In the genomic region with DNA sequence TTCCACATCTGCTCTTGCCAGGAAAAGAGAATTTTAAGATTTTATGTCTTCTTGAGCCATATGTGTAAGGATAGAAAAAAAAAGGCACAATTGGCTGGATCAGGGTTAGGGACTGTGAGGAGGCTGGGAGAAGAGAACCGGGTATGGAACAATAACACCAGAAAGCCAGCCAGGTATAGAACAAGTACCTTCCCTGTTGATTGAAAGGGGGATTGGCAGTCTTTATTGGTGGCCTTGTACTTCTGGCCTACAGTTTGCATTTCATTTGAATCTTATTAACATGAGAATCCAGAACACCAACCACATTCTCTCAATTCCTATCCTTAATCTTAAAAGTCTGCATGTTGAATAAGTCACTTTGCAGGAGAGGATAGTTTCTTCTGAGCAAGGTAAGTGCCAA, we compare ENCODE assay signal across 26 mouse cellular contexts.
DNase-seq lines count a peak whose midpoint lies in the region; ATAC-seq and TF ChIP-seq lines count a peak whose summit lies in the region.
"Had no signal": no experiment of that assay in that cellular context is flagged by ENCODE, and none has a peak within 500 bp of the region (broad histone marks: within the 10 kb centered on the region; RNA-seq: fewer than 3 reads in every experiment).

No protein-coding gene starts in this region.

- no peak overlapping the region for H3K4me3 ChIP-seq in hindbrain, embryonic 16.5 days (ENCODE audit: low read length)
- no peak overlapping the region for H3K4me3 ChIP-seq in hindbrain, embryonic 10.5 days
- H3K4me3 ChIP-seq in forebrain, embryonic 13.5 days: no peak overlapping the region
- no peak overlapping the region for H3K4me3 ChIP-seq in midbrain, embryonic 14.5 days (replicated peaks; ENCODE audit: low read depth, low read length)
- H3K4me3 ChIP-seq in heart, adult 2 months: no peak overlapping the region
- H3K4me3 ChIP-seq in thymus, adult 2 months (ENCODE audit: control insufficient read depth, insufficient read depth, low read length): no peak overlapping the region
- H3K4me3 ChIP-seq: embryonic facial prominence, embryonic 15.5 days; heart, embryonic 15.5 days; kidney, embryonic 15.5 days; limb, embryonic 15.5 days had no signal

- no peaks in the 10 kb centered on the region for H3K36me3 ChIP-seq in hindbrain, embryonic 16.5 days (ENCODE audit: control insufficient read depth, insufficient read depth, low read length)
- H3K36me3 ChIP-seq in hindbrain, embryonic 10.5 days: no peaks in the 10 kb centered on the region
- no peaks in the 10 kb centered on the region for H3K36me3 ChIP-seq in forebrain, embryonic 13.5 days (ENCODE audit: poor library complexity, severe bottlenecking)
- H3K36me3 ChIP-seq in midbrain, embryonic 14.5 days (ENCODE audit: control insufficient read depth, insufficient read depth, low read length): no peaks in the 10 kb centered on the region
- H3K36me3 ChIP-seq in heart, adult 2 months (ENCODE audit: control insufficient read depth, insufficient read depth, low read length): no peaks in the 10 kb centered on the region
- H3K36me3 ChIP-seq in thymus, adult 2 months (ENCODE audit: control insufficient read depth, insufficient read depth, low read length): no peaks in the 10 kb centered on the region
- H3K36me3 ChIP-seq: embryonic facial prominence, embryonic 15.5 days; G1E; heart, embryonic 15.5 days; kidney, embryonic 15.5 days; limb, embryonic 15.5 days had no signal

- H3K9ac ChIP-seq in hindbrain, embryonic 16.5 days (ENCODE audit: low read depth, low read length): no peak overlapping the region
- no peak overlapping the region for H3K9ac ChIP-seq in forebrain, embryonic 13.5 days
- no peak overlapping the region for H3K9ac ChIP-seq in midbrain, embryonic 14.5 days (replicated peaks; ENCODE audit: low read length)
- no peak overlapping the region for H3K9ac ChIP-seq in heart, adult 2 months (ENCODE audit: low read depth, low read length)
- H3K9ac ChIP-seq: embryonic facial prominence, embryonic 15.5 days; heart, embryonic 15.5 days; kidney, embryonic 15.5 days; limb, embryonic 15.5 days; liver, embryonic 14.5 days; lung, embryonic 14.5 days had no signal

- no peak for TF ChIP-seq POLR2A in heart, adult 2 months (IDR thresholded peaks at IDR 0.05; ENCODE audit: insufficient read depth, low read depth, low read length)
- no peak for TF ChIP-seq POLR2A in thymus, adult 2 months (IDR thresholded peaks at IDR 0.05; ENCODE audit: control insufficient read depth, extremely low read depth, insufficient read depth, low read length, poor library complexity)

- H3K79me2 ChIP-seq in heart, adult 2 months (replicated peaks; ENCODE audit: control insufficient read depth, insufficient read depth, low read length): no peaks in the 10 kb centered on the region

- TF ChIP-seq CTCF in heart, adult 2 months (IDR thresholded peaks at IDR 0.05): no peak
- no peak for TF ChIP-seq CTCF in thymus, adult 2 months (IDR thresholded peaks at IDR 0.05; ENCODE audit: borderline replicate concordance, control insufficient read depth, extremely low read depth, insufficient read depth, low read length, poor library complexity)

- H3K4me1 ChIP-seq in hindbrain, embryonic 16.5 days (ENCODE audit: control insufficient read depth, insufficient read depth, low read depth, low read length): no peaks in the 10 kb centered on the region
- H3K4me1 ChIP-seq in hindbrain, embryonic 10.5 days (replicated peaks): no peaks in the 10 kb centered on the region
- H3K4me1 ChIP-seq in forebrain, embryonic 13.5 days: peaks cover 5% of the 10 kb centered on the region; the same call in 1 of the 2 replicates
- H3K4me1 ChIP-seq in midbrain, embryonic 14.5 days (ENCODE audit: control insufficient read depth, insufficient read depth, low read length): no peaks in the 10 kb centered on the region
- H3K4me1 ChIP-seq in heart, adult 2 months (ENCODE audit: control insufficient read depth, insufficient read depth, low read length): no peaks in the 10 kb centered on the region
- H3K4me1 ChIP-seq in thymus, adult 2 months (replicated peaks; ENCODE audit: control insufficient read depth, insufficient read depth, low read length): no peaks in the 10 kb centered on the region
- H3K4me1 ChIP-seq: embryonic facial prominence, embryonic 15.5 days; heart, embryonic 15.5 days; kidney, embryonic 15.5 days; limb, embryonic 15.5 days had no signal

- H3K27me3 ChIP-seq in hindbrain, embryonic 16.5 days (replicated peaks; ENCODE audit: control insufficient read depth, insufficient read depth, low read length): no peaks in the 10 kb centered on the region
- H3K27me3 ChIP-seq in hindbrain, embryonic 10.5 days (ENCODE audit: insufficient read depth, poor library complexity, severe bottlenecking): no peaks in the 10 kb centered on the region
- H3K27me3 ChIP-seq in forebrain, embryonic 13.5 days: no peaks in the 10 kb centered on the region
- no peaks in the 10 kb centered on the region for H3K27me3 ChIP-seq in midbrain, embryonic 14.5 days (ENCODE audit: control insufficient read depth, insufficient read depth, low read length)
- H3K27me3 ChIP-seq in heart, adult 2 months (ENCODE audit: control insufficient read depth, insufficient read depth, low read length): no peaks in the 10 kb centered on the region
- H3K27me3 ChIP-seq in thymus, adult 2 months (ENCODE audit: control insufficient read depth, insufficient read depth, low read length): no peaks in the 10 kb centered on the region
- H3K27me3 ChIP-seq: embryonic facial prominence, embryonic 15.5 days; heart, embryonic 15.5 days; kidney, embryonic 15.5 days; limb, embryonic 15.5 days had no signal

- DNase-seq in hindbrain, embryonic 10.5 days (ENCODE audit: low spot score): no peak
- peak; percentile 79 for DNase-seq in R1 (ENCODE audit: low read depth, low spot score)
- DNase-seq in midbrain, embryonic 14.5 days: peak; percentile 17
- DNase-seq in heart, adult 2 months: no peak
- no peak for DNase-seq in thymus, adult 2 months
- DNase-seq: adrenal gland, postnatal 36 days; cerebellum, adult 11 months; cerebellum, adult 9-11 months; gastrocnemius, postnatal 25 days; heart, postnatal 36 days; kidney, postnatal 36 days; left cerebral cortex, postnatal 4 days; lung, embryonic 14.5 days; right cerebral cortex, postnatal 14 days; spleen, adult 18-20 months; thymus, postnatal 14 days had no signal

- no peak for TF ChIP-seq EP300 in heart, adult 2 months (IDR thresholded peaks at IDR 0.05; ENCODE audit: insufficient read depth, low read depth, low read length)

- intact Hi-C loops in heart, adult 2 months (cut with DNase I): no loop called here

- WGBS in hindbrain, embryonic 16.5 days: 34% methylated on average over 1 of the region's 1 CpGs
- 59% methylated on average over 1 of the region's 1 CpGs for WGBS in hindbrain, embryonic 10.5 days
- 23% methylated on average over 1 of the region's 1 CpGs for WGBS in forebrain, embryonic 13.5 days
- WGBS in midbrain, embryonic 14.5 days: 15% methylated on average over 1 of the region's 1 CpGs
- 55% methylated on average over 1 of the region's 1 CpGs for WGBS in heart, adult 2 months
- WGBS in thymus, adult 2 months: 89% methylated on average over 1 of the region's 1 CpGs

- no peak overlapping the region for H3K4me2 ChIP-seq in hindbrain, embryonic 16.5 days (ENCODE audit: low read length)
- H3K4me2 ChIP-seq in forebrain, embryonic 13.5 days: no peak overlapping the region
- H3K4me2 ChIP-seq in midbrain, embryonic 14.5 days (ENCODE audit: low read length): no peak overlapping the region
- H3K4me2 ChIP-seq: embryonic facial prominence, embryonic 15.5 days; heart, embryonic 15.5 days; kidney, embryonic 15.5 days; limb, embryonic 15.5 days; lung, embryonic 14.5 days had no signal

- H3K9me3 ChIP-seq in hindbrain, embryonic 16.5 days (ENCODE audit: control insufficient read depth, low read length): no peaks in the 10 kb centered on the region
- H3K9me3 ChIP-seq in hindbrain, embryonic 10.5 days: no peaks in the 10 kb centered on the region
- H3K9me3 ChIP-seq in forebrain, embryonic 13.5 days (replicated peaks): no peaks in the 10 kb centered on the region
- H3K9me3 ChIP-seq in midbrain, embryonic 14.5 days (ENCODE audit: control insufficient read depth, low read length): no peaks in the 10 kb centered on the region
- H3K9me3 ChIP-seq: embryonic facial prominence, embryonic 15.5 days; G1E; heart, embryonic 15.5 days; kidney, embryonic 15.5 days; limb, embryonic 15.5 days had no signal

- H3K27ac ChIP-seq in hindbrain, embryonic 16.5 days (ENCODE audit: low read depth, low read length): no peak overlapping the region
- no peak overlapping the region for H3K27ac ChIP-seq in hindbrain, embryonic 10.5 days
- peak overlapping the region; percentile 0 for H3K27ac ChIP-seq in forebrain, embryonic 13.5 days
- no peak overlapping the region for H3K27ac ChIP-seq in midbrain, embryonic 14.5 days (replicated peaks; ENCODE audit: low read depth, low read length)
- no peak overlapping the region for H3K27ac ChIP-seq in heart, adult 2 months
- no peak overlapping the region for H3K27ac ChIP-seq in thymus, adult 2 months (ENCODE audit: control insufficient read depth, insufficient read depth, low read length)
- H3K27ac ChIP-seq: embryonic facial prominence, embryonic 15.5 days; heart, embryonic 15.5 days; hindbrain, postnatal 0 days; kidney, embryonic 15.5 days; limb, embryonic 15.5 days; liver, embryonic 14.5 days had no signal

- 0 out of 2 replicates have a peak, but pooled peaks have one; percentile 30 for ATAC-seq in hindbrain, embryonic 16.5 days
- ATAC-seq in forebrain, embryonic 13.5 days: peak; percentile 78
- no peak; the same call in 1 of the 2 replicates for ATAC-seq in midbrain, embryonic 14.5 days (ENCODE audit: low FRiP score, low TSS enrichment)
- ATAC-seq: hindbrain, postnatal 0 days; intestine, embryonic 16.5 days had no signal

Comparison
In these comparisons a context has a peak if more than half of its experiments do, and no peak if none do; other contexts are left out.
1. DNase-seq: peak in R1 (single experiment) and midbrain, embryonic 14.5 days (single experiment); none in hindbrain, embryonic 10.5 days (single experiment), heart, adult 2 months (0 of 2) and thymus, adult 2 months (single experiment).